Mouse (Mus musculus) retina, embryonic 14.5 days (tissue): ENCODE results near the gene Cd19.
A peak's percentile ranks its signal among the peaks of the same experiment; 100 is the strongest.

ENCODE experiments used
- DNase-seq: peaks from one replicate; pipeline ENCODE4 v3.0.0-alpha.2; 2015; ENCODE audit warnings: low spot score

Cd19 gene

GRCm38 (mm10) chr7:126414725-126415124, at the start of gene Cd19:
Gene Cd19, minus strand, starts transcription at chr7:126414889.
- DNase-seq: no peak

- no peak for DNase-seq
These were observed 49.4 kb upstream of the Cd19 start for GRCm38 (mm10) chr7:126464121-126464520.

- DNase-seq: no peak
These were observed 48.9 kb upstream of the Cd19 start for GRCm38 (mm10) chr7:126463547-126463946.

GRCm38 (mm10) chr7:126463004-126463403, 48.3 kb upstream of the Cd19 start, which contains the start of gene Atp2a1:
Gene Atp2a1, minus strand, starts transcription at chr7:126463108.
- no peak for DNase-seq

GRCm38 (mm10) chr7:126461626-126462025, 46.9 kb upstream of the Cd19 start:
- DNase-seq: no peak

- DNase-seq: no peak
These were observed 46.1 kb upstream of the Cd19 start for GRCm38 (mm10) chr7:126460623-126461399.

GRCm38 (mm10) chr7:126458844-126459618, 44.3 kb upstream of the Cd19 start:
- no peak for DNase-seq

- DNase-seq: no peak
These were observed 43.5 kb upstream of the Cd19 start for GRCm38 (mm10) chr7:126458225-126458624.

GRCm38 (mm10) chr7:126456382-126457266, 41.9 kb upstream of the Cd19 start:
- no peak for DNase-seq

GRCm38 (mm10) chr7:126455242-126455641, 40.6 kb upstream of the Cd19 start:
- DNase-seq: no peak

GRCm38 (mm10) chr7:126453861-126454260, 39.2 kb upstream of the Cd19 start:
- DNase-seq: no peak

GRCm38 (mm10) chr7:126452244-126452643, 37.6 kb upstream of the Cd19 start:
- no peak for DNase-seq

GRCm38 (mm10) chr7:126450641-126451040, 36.0 kb upstream of the Cd19 start:
- DNase-seq: no peak

GRCm38 (mm10) chr7:126449991-126450390, 35.3 kb upstream of the Cd19 start:
- no peak for DNase-seq

GRCm38 (mm10) chr7:126448481-126448880, 33.8 kb upstream of the Cd19 start:
- DNase-seq: no peak

GRCm38 (mm10) chr7:126446217-126446616, 31.5 kb upstream of the Cd19 start:
- no peak for DNase-seq

- no peak for DNase-seq
These were observed 30.6 kb upstream of the Cd19 start for GRCm38 (mm10) chr7:126445104-126445815.

GRCm38 (mm10) chr7:126444536-126444935, 29.8 kb upstream of the Cd19 start:
- no peak for DNase-seq

GRCm38 (mm10) chr7:126443997-126444396, 29.3 kb upstream of the Cd19 start:
- DNase-seq: no peak

- DNase-seq: no peak
These were observed 25.4 kb upstream of the Cd19 start for GRCm38 (mm10) chr7:126440134-126440533.

- peak; percentile 78 for DNase-seq
These were observed 22.2 kb upstream of the Cd19 start for GRCm38 (mm10) chr7:126436851-126437250.

- no peak for DNase-seq
These were observed 21.1 kb upstream of the Cd19 start for GRCm38 (mm10) chr7:126435801-126436200.
